Mouse (Mus musculus) ovary, postnatal 14 days (tissue): Measurements from ENCODE around the gene Vps53.
"Not testable (repeated sequence)": the region's sequence is repeated elsewhere in the genome, so short reads cannot be mapped to it uniquely, and the experiment has no call there.

Experiments
- DNase-seq: peaks from one replicate; pipeline ENCODE4 v3.0.0; 2022; ENCODE audit warnings: low spot score

Vps53 gene

DNA sequence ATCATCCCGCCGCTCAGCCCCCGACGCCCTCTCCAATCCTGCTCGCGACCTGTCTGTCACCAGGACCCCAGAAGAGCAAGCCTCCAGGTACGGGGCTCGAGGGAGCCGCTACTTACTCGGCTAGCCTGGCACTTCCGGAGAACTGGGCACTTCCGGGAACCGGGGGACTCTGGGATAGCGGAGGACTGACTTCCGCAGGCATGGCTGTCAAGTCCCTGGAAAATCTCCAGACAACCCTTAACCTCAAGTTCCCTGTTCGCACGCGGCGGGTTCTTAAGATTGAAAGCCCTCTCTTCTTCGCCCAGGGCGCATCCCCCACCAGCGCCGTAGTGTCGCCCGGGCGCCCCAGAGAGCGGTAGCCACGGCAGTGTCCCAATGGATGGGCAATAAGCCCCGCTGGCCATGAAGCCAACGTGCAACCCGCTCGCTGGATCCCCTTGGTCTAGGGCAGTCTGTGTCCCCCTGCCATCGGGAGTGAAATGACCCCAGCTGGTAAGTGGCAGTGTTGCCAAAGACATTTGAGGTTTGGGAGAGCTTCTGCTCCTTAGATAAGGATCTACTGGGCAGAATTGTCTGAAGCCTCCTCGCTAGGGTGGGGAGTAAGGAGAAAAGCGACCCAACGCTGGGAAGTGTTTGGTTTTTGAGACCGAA is at the start of gene Vps53, which contains the start of gene Fam57a:
Gene Vps53, minus strand, starts transcription at position 153 of the 651 bp plus-strand sequence.
Gene Fam57a, plus strand, starts transcription at position 177 of the 651 bp plus-strand sequence.
- DNase-seq, result peak; percentile 85

DNA sequence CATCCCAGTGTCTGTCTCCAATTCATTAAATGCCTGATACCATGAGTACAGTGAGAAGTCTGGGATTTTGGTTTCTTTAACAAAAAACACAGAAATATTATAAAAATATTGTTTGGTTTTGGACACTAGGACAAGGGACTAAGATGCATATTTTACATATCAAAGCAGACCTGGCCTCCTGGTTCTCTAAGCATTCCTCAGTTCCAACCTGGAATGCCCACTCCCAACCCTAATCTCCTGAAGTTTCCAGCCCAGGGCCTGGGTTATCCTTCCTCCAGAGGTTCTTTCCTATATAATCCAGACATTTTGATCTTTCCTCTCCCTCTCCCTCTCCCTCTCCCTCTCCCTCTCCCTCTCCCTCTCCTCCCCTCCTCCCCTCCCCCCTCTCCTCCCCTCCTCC is 45.6 kb upstream of the Vps53 start:
- DNase-seq, result no peak

DNA sequence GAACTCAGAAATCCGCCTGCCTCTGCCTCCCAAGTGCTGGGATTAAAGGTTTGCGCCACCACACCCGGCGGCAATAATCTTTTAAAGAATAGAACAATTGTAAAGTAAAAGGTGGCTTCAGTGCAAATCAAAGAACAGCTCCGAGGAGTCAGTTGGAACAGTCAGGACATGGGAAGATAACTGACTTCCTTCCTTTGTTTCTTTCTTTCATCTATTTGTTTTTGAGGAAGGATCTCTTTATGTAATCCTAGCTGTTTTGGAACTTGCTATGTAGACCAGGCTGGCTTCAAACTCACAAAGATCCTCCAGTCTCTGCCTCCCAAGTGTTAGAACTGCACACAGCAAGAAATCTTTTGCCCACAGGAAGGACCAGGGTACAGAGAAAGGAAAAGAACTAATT is 45.2 kb upstream of the Vps53 start:
- DNase-seq, result no peak

DNA sequence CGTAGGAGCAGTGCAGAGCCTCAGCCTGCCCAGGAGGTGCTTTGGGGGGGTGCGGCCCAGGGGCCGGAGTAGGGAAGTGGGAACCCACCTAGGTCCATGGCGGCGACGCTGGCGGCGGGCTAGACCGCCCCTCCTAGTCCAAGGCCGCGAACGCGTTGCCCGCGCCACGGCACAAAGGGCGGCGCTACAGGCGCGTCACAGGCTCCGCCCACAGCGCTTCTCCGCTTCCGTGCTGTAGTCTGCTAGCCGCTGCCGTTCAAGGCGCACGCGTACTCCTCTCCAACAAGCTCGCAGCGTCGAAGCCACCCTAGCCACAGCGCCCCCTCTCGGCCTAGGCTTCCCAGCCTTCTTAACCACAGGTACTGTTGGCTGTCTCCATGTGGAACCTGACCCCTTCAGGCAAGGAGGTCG is 37.9 kb upstream of the Vps53 start, which contains the start of the genes Dbil5 and Gemin4:
Gene Dbil5, plus strand, starts transcription at position 219 of the 411 bp plus-strand sequence.
Gene Gemin4, minus strand, starts transcription at position 275 of the 411 bp plus-strand sequence.
- DNase-seq, result peak; percentile 96

DNA sequence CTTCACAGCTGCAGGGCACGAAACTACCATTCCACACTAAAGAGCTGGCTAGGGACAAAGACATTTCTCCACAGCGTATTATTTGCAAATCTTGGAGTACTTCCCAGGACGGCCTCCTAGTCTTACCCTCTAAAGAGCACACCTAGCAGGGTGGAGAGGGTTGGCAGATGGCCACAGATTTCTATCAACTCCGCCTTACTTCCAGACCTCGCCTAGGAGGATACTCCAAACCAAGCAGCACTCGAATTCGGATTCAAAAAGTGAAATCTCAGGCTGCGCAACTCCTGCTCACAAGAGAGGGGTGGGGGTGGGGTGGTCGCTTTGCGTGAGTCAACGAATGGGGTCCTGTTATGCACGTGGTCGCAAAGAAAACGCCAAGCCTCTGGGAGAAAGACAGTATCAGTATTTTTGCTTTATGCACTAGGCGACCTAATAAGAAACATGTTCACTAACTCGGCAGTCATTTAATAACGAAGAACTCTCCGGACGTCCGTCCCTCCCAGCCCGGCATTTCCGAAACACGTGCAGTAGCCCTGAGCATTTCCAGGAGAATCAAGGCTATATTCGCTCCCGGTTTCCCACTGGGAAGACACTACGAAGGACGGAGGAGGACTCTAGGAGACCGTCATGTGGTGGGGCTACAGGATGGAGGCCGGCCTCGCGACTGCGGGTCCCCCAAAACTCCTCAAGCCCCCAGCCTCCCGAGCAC is 37.4 kb upstream of the Vps53 start:
- peak; percentile 32 for DNase-seq

DNA sequence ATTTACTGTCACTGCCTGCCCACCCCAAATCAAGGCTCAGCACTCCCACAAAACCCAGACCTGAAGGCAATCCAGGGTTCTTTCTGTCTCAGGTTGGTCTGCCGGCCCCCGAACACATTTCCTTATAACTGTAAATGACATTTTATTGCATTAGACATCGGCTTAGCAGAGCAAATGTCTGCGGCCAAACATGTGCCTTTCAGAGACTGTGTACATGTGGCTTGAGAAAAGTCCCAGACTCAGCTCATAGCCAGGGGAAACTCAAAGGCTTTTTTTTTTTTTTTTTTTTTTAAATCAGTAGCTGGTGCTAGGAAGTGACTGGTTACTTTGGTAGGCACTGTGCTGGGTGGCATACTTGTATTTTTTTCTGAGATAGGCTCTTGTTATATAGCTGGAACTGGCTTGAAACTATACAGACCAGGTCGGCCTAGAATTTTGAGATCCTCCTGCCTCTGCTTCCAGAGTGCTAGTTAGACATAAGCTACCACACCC is 36.6 kb upstream of the Vps53 start:
- DNase-seq, result no peak

DNA sequence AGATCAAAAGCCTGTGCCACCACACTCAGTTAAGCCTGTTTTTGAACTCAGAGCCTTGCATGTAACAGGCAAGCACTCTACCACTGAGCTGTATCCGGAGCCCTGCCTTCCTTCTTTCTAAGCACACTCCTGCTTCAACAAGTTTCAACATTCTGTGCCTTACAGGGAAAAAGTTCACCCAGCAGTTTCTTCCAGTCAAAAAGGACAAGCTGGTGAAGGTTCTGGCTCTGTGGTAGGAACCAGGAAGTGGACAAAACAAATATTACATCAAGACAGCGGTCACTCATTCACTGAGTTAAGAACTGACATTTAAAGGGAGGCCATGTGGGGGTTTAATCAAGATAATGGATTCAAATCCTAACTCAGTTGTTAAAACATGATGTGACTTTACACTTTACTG is 35.6 kb upstream of the Vps53 start:
- DNase-seq, result no peak

DNA sequence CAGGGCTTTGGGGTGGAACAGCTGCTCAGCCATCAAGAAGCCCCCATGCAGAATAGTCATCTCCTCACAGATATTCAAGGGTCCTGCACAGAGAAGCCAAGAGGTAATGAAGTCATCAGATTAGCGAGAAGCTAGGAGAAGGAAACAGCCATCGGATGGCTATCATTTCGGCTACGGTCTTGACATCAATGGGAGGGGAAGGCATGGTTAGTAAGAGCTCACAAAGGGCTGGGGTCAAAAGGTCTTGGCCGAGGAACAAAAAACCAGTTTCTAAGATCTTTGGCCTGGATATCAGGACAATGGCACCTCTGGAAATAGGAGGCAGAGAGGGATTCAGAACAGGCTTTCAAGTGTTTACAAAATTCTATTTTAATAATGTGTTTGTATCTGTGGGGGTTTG is 34.4 kb upstream of the Vps53 start:
- DNase-seq, result no peak

DNA sequence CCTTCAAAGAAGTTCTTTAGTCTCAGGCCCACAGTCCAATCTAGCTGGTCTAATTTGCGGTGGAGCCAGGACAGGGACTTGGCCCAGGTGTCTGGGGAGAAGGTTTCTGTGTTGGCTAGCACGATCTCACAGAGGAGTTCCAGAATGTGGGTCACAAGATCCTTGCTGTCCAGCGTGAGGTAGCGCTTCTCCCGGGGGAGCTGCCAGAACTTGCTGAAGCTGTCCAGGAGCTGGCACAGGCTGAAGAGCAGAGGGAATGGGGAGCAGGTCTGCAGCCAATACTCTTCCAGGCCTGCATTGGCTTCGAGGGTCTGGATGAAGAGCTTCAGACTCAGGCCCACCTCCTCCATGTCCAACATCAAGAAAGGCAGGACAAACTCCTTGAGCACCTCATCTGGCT is 32.1 kb upstream of the Vps53 start:
- not testable (repeated sequence) for DNase-seq

DNA sequence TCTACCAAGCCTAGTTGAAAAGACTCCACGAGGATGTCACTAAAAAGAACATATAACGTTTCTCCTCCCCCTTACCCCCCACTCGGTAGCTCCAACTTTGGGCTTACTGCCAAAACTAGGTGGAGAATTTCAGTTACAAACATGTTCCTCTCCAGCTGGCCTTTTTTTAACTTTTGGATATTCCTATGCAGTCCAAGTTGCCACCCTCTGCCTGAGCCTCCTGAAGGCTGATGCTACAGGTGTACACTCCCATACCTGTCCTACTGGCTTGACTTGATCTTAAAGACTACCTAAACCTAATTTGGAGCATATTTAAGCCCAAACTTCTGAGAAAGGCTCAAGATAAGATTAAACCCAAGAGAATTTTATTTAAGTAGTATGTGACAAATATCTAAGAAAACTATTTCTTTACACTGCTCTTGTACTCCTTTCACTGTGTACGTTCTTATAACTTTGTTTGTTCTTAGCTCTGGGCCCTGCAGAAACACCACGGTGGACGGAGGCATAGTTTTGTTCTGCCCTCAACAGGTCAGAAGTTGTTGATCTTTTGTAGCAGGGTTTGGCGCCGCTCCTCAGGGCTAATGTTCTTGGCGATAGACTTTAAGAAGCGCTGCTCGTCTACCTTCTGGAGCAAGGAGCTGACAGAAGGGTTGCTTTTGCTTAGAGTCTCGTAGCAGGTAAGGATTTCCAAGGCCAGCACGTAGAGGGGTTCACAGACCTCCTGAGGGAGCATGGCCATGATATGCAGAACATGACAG is 31.0 kb upstream of the Vps53 start:
- no peak for DNase-seq

DNA sequence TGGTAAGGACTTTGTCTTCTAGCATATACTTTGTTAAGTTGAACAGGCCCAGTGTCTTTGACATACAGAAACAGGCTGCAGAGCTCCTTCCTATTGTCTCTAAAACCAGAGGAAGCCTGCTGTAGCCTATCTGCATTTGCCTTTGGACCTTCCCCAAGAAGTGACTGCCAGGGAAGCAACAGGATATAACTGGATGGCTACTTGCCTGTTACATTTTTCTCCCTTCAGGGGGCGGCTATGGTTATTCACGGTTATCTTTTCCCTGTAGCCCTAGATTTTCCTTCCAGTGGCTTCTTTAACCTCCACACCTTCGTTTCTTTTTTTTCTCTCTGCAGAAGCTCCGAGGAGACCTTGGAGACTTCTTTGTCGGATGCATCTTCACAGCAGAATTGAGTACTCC is 27.3 kb upstream of the Vps53 start:
- no peak for DNase-seq

DNA sequence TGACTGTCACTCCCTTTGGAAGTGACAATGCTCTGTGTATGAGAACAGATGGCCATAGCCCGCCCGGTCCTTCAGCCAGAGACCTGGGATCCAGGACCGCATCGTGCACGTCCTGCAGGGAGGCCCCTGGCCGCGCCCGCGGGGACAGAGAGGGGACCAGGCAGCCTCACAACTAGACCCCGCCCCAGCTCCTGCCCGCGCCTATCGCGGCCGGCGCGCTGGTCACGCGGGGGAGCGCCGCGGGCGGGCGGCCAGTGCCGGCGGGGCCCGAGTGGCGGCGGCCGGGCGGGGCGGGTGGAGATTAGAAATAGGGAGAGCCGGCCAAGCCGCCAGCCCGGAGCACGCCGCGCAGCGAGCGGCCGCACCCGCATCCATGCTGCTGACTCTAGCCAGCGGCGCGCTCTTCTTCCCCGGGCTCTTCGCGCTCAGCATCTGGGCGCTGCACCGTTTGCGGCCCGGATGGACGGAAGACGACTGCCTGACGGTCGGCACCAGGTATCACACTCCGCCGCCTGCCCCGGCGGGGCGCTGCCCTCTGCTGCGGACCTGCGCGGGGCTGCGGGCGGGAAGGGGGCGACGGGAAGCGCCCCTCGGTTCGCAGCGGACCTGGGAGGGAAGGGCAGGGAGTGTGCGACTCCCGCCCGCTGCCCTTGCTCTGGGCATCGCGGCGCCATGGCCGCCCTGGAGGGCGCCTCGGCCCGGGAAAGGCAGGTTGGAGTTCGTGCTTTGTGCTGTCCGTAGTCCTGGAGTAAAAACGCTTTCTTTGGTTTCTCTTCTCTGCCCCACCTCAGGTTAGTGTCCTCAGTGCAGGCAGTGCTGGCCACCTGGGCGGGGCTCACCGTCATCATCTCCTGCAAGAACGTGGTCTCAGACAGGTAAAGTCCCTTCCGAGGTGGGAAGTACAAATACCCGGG is 22.6 kb upstream of the Vps53 start:
- peak; percentile 72 for DNase-seq

DNA sequence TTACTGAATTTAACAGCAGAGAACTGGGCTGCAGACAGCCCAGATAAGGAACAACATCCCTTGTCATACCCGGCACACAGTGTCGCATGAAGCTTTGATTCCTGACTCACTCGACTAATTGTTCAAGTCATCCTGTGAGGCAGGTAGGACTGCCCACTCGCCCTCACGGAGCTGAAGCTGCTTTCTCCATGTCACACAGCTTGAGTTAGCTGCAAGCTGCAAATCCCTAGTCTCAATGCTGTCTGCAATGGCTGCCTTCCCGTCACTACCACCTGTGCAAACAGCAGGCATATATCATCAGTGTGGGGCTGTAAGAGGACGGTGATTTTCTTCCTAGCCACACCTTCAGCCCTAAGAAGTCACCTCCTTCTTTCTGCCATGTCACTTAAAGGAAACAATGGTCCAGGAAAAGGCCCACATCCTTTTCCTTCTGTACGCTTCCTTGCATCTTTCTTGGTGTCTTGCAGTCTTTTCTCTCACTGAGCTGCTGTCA is 17.6 kb upstream of the Vps53 start:
- no peak for DNase-seq

DNA sequence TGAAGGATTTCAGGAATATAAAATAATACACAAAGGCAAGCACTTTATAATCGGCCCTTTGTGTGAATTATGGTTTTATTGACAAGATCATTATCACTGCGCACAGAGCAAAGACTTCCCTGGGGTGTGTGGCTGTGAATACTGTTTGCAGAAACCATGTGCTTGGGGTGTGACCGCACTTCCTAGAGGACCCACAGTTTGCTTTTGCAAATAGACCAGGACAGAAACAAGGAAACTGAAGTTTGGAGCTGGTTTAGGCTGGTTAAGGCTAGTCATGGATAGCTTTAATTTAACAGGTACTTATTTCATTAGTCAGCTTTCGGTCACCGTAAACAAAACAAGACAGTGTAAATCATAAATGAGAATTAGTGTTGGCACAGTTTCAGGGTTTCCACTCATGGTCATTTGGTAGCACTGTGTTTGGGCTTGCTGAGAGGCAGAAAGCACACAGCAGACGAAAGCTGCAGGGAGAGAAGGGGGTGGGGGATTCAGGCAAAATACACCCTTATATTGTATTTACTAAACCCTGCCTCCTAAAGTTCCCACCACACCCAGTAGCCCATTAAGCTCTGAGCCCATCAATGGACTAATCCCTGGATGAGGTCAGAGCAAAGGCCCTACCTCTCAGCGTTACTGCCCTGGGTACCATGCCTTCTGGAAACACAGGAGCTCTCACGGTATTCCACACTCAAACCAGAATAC is 17.0 kb upstream of the Vps53 start:
- no peak for DNase-seq

DNA sequence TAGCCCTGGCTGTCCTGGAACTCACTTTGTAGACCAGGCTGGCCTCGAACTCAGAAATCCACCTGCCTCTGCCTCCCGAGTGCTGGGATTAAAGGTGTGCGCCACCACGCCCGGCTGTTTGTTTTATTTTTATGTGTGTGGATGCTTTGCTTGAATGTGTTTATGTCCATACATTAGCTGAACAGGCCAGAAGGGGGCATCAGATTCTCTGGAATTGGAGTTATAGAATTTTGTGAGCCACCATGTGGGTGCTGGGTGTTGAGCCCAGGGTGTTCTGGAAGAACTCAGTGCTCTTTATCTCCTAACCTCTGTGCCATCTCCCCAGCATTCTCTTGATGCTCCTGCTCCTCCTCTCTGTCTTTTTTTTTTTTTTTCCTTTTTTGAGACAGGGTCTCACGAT is 7.5 kb upstream of the Vps53 start:
- no peak for DNase-seq

DNA sequence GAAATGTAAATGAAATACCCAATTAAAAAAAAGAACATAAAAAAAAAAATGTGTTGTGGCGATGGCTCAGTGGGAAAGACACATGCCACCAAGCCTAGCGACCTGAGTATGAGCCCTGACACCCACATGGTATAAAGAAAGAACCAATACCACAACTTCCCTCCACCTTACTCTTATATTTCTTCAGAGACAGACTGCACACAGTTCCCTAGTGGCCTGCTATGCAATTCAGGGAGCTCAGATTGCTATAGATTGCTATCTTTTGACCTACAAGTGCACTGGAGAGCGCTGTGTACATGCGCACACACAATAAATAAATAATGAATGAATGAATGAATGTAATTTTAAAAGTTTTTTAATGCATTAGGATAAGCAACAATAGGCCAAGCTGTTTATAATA is 4.3 kb upstream of the Vps53 start:
- DNase-seq, result no peak

DNA sequence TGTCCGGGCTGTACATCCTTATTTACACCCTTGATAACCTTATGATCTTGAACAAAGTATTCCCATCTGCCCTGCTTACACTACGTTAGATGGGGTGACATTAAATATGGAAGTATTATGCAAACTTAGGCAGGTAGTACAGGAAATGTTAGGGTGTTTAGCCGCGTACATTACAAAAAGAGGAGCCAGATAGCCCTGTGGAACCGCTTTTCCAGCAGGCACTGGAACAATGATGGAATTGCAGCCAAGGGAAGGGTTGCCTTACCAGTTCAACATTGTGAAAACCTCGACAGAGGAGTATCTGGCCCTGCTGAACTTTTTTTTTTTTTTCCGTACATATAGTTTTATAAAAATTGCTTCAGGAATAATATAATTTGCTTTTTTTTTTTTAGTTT is 696 bp upstream of the Vps53 start:
- DNase-seq, result no peak

DNA sequence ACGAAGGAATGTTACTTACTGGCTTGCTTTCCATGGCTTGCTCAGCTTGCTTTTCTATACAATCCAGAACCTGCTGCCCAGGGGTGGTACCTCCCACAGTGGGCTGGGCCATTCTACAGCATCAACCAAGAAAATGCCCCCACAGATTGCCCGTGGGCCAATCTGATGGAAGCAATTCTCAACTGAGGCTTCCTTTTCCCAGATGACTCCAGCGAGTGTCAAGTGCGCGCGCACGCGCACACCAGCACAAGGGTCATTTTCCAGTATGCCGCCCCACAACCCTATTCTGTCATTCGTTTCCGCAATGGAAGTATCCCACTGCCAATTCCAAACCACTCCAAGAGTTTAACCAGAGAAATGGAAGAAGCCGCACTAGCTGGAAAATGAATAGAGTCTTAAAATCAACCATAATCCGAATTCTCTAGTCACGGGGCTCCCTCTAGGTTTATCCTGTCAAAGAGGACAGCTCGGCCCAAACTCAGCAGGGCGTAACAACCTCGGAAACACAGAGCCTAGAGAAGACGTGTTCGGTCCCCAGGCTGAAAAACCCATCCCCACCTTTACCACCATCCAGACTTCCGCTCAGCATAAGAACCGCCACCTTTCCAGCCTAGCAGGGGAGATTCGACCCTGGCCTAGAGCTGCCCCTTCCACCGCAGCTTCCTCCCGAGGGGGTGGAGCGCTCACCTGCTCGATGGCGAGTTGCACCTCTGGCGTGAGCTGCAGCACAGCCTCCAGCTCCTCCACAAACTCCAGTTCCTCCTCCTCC is 537 bp downstream of the Vps53 start:
- no peak for DNase-seq

DNA sequence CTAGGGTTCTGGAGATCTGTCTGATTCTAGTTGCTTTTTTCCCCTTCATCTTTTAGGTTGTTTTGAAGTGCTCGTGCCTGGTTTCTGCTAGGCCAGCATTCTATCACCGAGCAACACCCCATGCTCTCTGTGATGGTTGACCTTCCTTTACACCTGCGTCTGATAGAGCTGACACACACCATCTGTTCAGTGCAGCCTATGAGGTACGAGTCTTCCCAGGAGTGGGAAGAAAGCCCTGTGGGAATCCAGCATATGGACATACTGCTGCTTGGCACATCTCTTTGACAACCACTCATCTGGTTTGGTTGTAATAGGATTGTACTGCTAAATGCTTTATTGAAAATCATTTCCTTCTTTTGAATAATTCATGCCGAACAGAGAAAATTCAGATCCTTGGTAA is 9.2 kb downstream of the Vps53 start:
- no peak for DNase-seq

DNA sequence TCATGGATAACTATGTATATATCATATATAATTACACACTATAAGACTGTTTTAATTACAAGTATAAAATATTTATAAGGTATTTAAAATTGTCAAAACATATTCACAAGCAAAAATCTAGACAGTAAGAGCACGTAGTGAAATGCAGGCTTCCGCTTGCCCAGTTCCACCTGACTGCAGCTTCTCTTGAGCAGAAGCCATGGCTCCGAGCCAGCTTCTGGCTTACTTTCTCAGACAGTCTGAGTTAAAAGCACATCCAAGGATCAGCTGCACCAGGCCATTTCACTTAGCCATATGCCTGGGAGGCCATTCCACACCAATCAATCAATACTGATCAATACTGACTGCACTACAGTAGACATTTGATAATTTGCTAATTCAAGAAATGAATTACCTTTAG is 10.5 kb downstream of the Vps53 start:
- DNase-seq, result no peak
